Mouse (Mus musculus): ENCODE measurements around the gene Klk4. TPM values are rescaled to one million over a fixed set of nuclear protein-coding genes. Genes with fewer than 3 reads are reported as not detected.

Gene Klk4
- 0.18 TPM in 1 of 2 replicates, not detected in the other for polyA plus RNA-seq (2015; fragmentation: Nextera tagmentation; extraction: Ambion mirVana)

- Histone ChIP-seq H3K9me3 (replicated peaks) (no peaks in the 10 kb centered on the region), H3K9ac (no peak within 1 kb of the TSS), H3K4me3 (no peak within 1 kb of the TSS), H3K27ac (no peak within 1 kb of the TSS), H3K4me2 (no peak within 1 kb of the TSS), H3K36me3 (no peaks in the 10 kb centered on the region), H3K4me1 (replicated peaks) (0 out of 2 replicates have a peak, but pooled peaks cover 3% of the 10 kb centered on the region), H3K27me3 (peaks cover 36% of the 10 kb centered on the region)
- WGBS: 7% methylated on average over 3 of the region's 3 CpGs
- no peak for ATAC-seq (replicated peaks; ENCODE audit: insufficient number of reproducible peaks, insufficient read depth, low FRiP score, low read depth)
Measured at GRCm38 (mm10) chr7:43880912-43881311, at the start of gene Klk4. TSS of gene Klk4 (plus strand) at chr7:43881160.

DNA sequence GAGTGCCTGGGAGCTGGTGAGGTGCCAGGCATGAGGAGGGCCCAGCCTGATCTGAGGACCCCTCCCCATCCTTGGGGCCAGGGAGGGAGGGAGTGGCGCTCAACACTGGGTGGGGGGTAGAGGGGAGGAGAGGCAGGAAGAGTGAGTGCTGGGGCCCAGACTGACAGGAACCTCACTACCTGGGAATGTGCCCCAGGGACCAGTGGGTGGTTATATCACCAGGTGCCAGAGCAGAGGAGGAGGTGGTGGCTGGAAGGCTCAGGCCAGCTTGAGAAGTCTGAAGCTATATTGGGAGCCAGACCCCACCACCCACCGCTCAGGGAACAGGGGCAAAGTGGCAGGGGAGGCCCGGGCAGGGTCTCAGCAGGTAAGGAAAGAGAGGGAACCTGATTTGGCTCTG lies 39.3 kb upstream of the Klk4 start, which contains the start of gene Klk5:
TSS of gene Klk5 (plus strand) at position 271 of the 400 bp plus-strand sequence.
- ATAC-seq (replicated peaks; ENCODE audit: insufficient number of reproducible peaks, insufficient read depth, low FRiP score, low read depth): no peak
- 31% methylated on average over 3 of the region's 3 CpGs for WGBS
- no peaks in the 10 kb centered on the region for H3K27me3 ChIP-seq

GRCm38 (mm10) chr7:43843801-43844200 lies 37.2 kb upstream of the Klk4 start:
- Histone ChIP-seq H3K27me3 (no peaks in the 10 kb centered on the region), H3K9me3 (replicated peaks) (no peaks in the 10 kb centered on the region), H3K4me3 (no peak overlapping the region), H3K36me3 (no peaks in the 10 kb centered on the region), H3K27ac (no peak overlapping the region), H3K4me2 (no peak overlapping the region), H3K9ac (no peak overlapping the region), H3K4me1 (replicated peaks) (no peaks in the 10 kb centered on the region)
- WGBS: 89% methylated on average over 4 of the region's 4 CpGs
- ATAC-seq (replicated peaks; ENCODE audit: insufficient number of reproducible peaks, insufficient read depth, low FRiP score, low read depth): no peak

More for the DNA sequence above, 39.3 kb upstream of the Klk4 start, which contains the start of gene Klk5:
- Histone ChIP-seq H3K4me1 (replicated peaks) (no peaks in the 10 kb centered on the region), H3K4me3 (no peak within 1 kb of the TSS), H3K9me3 (replicated peaks) (no peaks in the 10 kb centered on the region), H3K9ac (no peak within 1 kb of the TSS), H3K36me3 (no peaks in the 10 kb centered on the region), H3K4me2 (no peak within 1 kb of the TSS), H3K27ac (no peak within 1 kb of the TSS)

DNA sequence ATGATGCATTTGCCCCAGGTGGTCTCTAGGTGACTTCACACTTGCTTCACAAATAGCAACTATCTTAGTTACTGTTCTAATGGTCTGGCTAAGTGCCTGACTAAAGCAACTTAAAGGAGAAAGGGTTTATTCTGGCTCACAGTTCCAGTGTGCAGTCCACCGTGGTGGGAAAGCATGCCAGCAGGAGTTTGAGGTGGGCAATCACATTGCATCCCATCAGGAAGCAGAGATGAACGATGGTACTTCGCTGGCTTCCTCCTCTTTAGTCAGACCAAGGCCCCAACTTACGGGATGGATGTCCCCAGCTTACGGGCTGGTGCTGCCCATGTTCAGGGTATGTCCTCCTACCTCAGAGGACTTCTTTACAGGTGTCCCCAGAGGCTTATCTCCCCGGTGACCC lies 29.3 kb upstream of the Klk4 start:
- WGBS: 88% methylated on average over 6 of the region's 6 CpGs
- Histone ChIP-seq H3K9ac (no peak overlapping the region), H3K27ac (no peak overlapping the region), H3K4me3 (no peak overlapping the region), H3K9me3 (replicated peaks) (no peaks in the 10 kb centered on the region), H3K4me1 (replicated peaks) (no peaks in the 10 kb centered on the region), H3K36me3 (no peaks in the 10 kb centered on the region), H3K4me2 (no peak overlapping the region), H3K27me3 (no peaks in the 10 kb centered on the region)
- ATAC-seq (replicated peaks; ENCODE audit: insufficient number of reproducible peaks, insufficient read depth, low FRiP score, low read depth): no peak

DNA sequence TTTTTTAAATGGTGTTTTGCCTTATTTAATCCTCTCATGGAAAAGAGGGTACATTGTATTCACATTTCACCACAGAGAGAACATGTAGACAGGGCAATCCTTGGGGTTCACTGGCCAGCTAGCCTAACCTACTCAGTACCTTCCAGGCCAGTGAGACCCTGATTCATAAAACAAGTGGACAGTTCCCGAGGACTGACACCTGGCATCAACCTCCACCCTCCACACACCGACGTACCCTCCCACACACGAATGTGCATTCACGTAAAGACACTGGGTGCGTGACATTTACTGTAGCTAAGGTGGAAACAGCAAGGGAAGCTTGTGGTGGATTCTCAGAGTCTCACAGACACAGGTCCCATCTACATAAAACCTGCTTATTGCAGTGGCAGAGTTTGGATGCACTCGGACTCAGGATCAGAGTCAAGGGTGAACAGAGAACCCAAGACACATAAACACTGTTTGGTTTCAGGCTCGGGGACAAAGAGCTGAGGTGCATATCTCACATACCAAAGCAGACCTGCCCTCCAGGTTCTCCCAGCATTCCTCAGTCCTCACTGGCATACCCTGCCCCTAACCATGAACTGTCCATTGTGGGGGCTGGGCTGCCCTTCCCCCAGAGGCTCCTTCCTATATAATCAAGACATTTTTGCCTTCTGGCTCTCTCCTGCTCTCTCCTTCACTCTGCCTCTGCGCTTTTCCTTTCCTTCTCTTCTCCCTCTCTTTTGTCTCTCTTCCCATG lies 26.1 kb upstream of the Klk4 start:
- ATAC-seq (replicated peaks; ENCODE audit: insufficient number of reproducible peaks, insufficient read depth, low FRiP score, low read depth): no peak
- Histone ChIP-seq H3K27me3 (no peaks in the 10 kb centered on the region), H3K4me3 (no peak overlapping the region), H3K9ac (no peak overlapping the region), H3K4me2 (no peak overlapping the region), H3K27ac (no peak overlapping the region), H3K9me3 (replicated peaks) (no peaks in the 10 kb centered on the region), H3K4me1 (replicated peaks) (no peaks in the 10 kb centered on the region), H3K36me3 (no peaks in the 10 kb centered on the region)
- WGBS: 69% methylated on average over 9 of the region's 9 CpGs

GRCm38 (mm10) chr7:43855709-43856108 lies 25.3 kb upstream of the Klk4 start:
- no peak for ATAC-seq (replicated peaks; ENCODE audit: insufficient number of reproducible peaks, insufficient read depth, low FRiP score, low read depth)
- H3K9ac ChIP-seq: no peak overlapping the region
- H3K4me1 ChIP-seq (replicated peaks): no peaks in the 10 kb centered on the region
- 45% methylated on average over 3 of the region's 3 CpGs for WGBS
- H3K4me3 ChIP-seq: no peak overlapping the region
- no peak overlapping the region for H3K4me2 ChIP-seq
- no peak overlapping the region for H3K27ac ChIP-seq
- H3K36me3 ChIP-seq: no peaks in the 10 kb centered on the region
- H3K9me3 ChIP-seq (replicated peaks): no peaks in the 10 kb centered on the region
- H3K27me3 ChIP-seq: no peaks in the 10 kb centered on the region

- Histone ChIP-seq H3K36me3 (no peaks in the 10 kb centered on the region), H3K4me2 (no peak overlapping the region), H3K27me3 (no peaks in the 10 kb centered on the region), H3K4me3 (no peak overlapping the region), H3K4me1 (replicated peaks) (no peaks in the 10 kb centered on the region), H3K9me3 (replicated peaks) (no peaks in the 10 kb centered on the region), H3K27ac (no peak overlapping the region), H3K9ac (no peak overlapping the region)
- WGBS: 71% methylated on average over 7 of the region's 7 CpGs
- no peak for ATAC-seq (replicated peaks; ENCODE audit: insufficient number of reproducible peaks, insufficient read depth, low FRiP score, low read depth)
Measured at GRCm38 (mm10) chr7:43856307-43856706, 24.7 kb upstream of the Klk4 start.

DNA sequence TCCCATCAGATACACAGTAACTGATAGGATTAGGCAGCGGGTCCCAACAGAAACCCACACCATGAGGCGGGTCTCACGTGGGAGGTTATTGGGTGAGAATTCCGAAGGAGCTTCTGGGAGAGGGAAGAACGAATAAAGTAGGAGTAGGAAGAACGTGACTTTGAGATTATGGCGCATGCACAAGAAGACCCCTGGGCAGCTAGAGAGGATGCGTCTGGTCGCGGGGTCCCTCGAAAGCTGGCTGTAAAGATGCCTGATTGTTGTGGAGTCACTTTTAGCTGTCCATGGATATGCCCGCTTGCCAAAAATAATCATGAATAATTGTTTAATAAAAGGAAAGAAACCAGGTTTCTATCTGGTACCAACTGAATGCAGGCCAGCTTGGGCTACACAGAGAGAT lies 23.5 kb upstream of the Klk4 start:
- Histone ChIP-seq H3K36me3 (no peaks in the 10 kb centered on the region), H3K9ac (no peak overlapping the region), H3K4me2 (no peak overlapping the region), H3K27me3 (no peaks in the 10 kb centered on the region), H3K27ac (no peak overlapping the region), H3K9me3 (replicated peaks) (no peaks in the 10 kb centered on the region), H3K4me1 (replicated peaks) (no peaks in the 10 kb centered on the region), H3K4me3 (no peak overlapping the region)
- WGBS: 83% methylated on average over 12 of the region's 12 CpGs
- no peak for ATAC-seq (replicated peaks; ENCODE audit: insufficient number of reproducible peaks, insufficient read depth, low FRiP score, low read depth)

DNA sequence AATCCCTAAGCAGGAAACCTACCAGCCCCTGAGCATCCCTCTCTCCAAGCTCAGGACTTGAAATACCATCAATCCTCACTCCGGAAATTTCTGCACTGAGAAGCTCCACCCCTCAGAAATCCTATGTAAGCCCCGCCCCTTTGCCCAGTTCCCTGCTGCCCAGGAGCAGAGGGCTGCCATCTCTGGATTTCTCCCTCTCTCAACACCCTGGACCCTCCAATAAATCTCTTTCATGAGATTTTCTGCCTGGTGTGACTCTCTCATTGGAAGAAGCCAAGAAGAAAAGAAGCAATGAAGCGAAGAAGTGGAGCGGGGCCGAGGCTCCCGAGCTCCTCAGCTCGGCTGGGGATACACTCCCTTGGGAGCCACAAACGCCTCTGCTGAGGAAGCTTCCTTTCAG lies 20.5 kb upstream of the Klk4 start:
- Histone ChIP-seq H3K27ac (no peak overlapping the region), H3K9me3 (replicated peaks) (no peaks in the 10 kb centered on the region), H3K4me2 (no peak overlapping the region), H3K27me3 (no peaks in the 10 kb centered on the region), H3K4me1 (replicated peaks) (no peaks in the 10 kb centered on the region), H3K9ac (no peak overlapping the region), H3K4me3 (no peak overlapping the region), H3K36me3 (no peaks in the 10 kb centered on the region)
- no peak for ATAC-seq (replicated peaks; ENCODE audit: insufficient number of reproducible peaks, insufficient read depth, low FRiP score, low read depth)
- WGBS: 79% methylated on average over 8 of the region's 8 CpGs

DNA sequence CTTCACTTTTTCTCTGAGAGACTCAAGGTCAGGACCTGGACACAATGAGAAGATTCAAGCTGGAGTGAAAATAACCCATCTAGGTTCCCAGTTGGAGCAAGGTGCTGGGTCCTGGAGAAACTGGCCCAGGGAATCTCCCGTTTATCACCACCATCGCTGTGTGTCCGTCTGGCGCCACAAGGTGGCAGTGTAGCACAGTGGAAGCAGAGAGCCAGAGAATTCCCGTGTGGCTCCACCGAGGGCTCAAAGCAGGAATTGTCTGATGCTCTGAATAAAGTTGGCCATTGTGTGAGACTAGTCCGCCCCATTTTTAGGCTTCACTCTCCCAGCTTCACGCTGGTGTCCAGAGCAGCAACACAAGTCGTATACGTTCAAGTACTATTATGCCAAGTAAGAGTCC lies 7.7 kb upstream of the Klk4 start:
- H3K4me3 ChIP-seq: no peak overlapping the region
- 4% methylated on average over 10 of the region's 10 CpGs for WGBS
- H3K4me2 ChIP-seq: no peak overlapping the region
- no peak for ATAC-seq (replicated peaks; ENCODE audit: insufficient number of reproducible peaks, insufficient read depth, low FRiP score, low read depth)
- H3K4me1 ChIP-seq (replicated peaks): no peaks in the 10 kb centered on the region
- no peaks in the 10 kb centered on the region for H3K9me3 ChIP-seq (replicated peaks)
- H3K27ac ChIP-seq: no peak overlapping the region
- no peaks in the 10 kb centered on the region for H3K36me3 ChIP-seq
- H3K27me3 ChIP-seq: 0 out of 2 replicates have a peak, but pooled peaks cover 9% of the 10 kb centered on the region
- H3K9ac ChIP-seq: no peak overlapping the region

GRCm38 (mm10) chr7:43873674-43874073 lies 7.3 kb upstream of the Klk4 start:
- Histone ChIP-seq H3K4me2 (no peak overlapping the region), H3K4me3 (no peak overlapping the region), H3K4me1 (replicated peaks) (no peaks in the 10 kb centered on the region), H3K9me3 (replicated peaks) (no peaks in the 10 kb centered on the region), H3K9ac (no peak overlapping the region), H3K27ac (no peak overlapping the region), H3K36me3 (no peaks in the 10 kb centered on the region), H3K27me3 (0 out of 2 replicates have a peak, but pooled peaks cover 9% of the 10 kb centered on the region)
- WGBS: 76% methylated on average over 3 of the region's 3 CpGs
- no peak for ATAC-seq (replicated peaks; ENCODE audit: insufficient number of reproducible peaks, insufficient read depth, low FRiP score, low read depth)

GRCm38 (mm10) chr7:43874868-43875375 lies 6.0 kb upstream of the Klk4 start:
- H3K27ac ChIP-seq: no peak overlapping the region
- no peak overlapping the region for H3K4me2 ChIP-seq
- no peak overlapping the region for H3K4me3 ChIP-seq
- 0 out of 2 replicates have a peak, but pooled peaks cover 9% of the 10 kb centered on the region for H3K27me3 ChIP-seq
- ATAC-seq (replicated peaks; ENCODE audit: insufficient number of reproducible peaks, insufficient read depth, low FRiP score, low read depth): no peak
- H3K9me3 ChIP-seq (replicated peaks): no peaks in the 10 kb centered on the region
- no peaks in the 10 kb centered on the region for H3K36me3 ChIP-seq
- 77% methylated on average over 6 of the region's 6 CpGs for WGBS
- no peak overlapping the region for H3K9ac ChIP-seq
- H3K4me1 ChIP-seq (replicated peaks): no peaks in the 10 kb centered on the region

All from heart, embryonic 15.5 days (tissue).